In genomic region chr4:133488619-133489392, GRCm38 (mm10) we compare ENCODE assay signal across 1 mouse cellular context.
TF ChIP-seq lines count a peak whose summit lies in the region.

No protein-coding gene starts in this region.

TF ChIP-seq in MEL, 35 proteins besides CTCF, POLR2A, EP300 and RAD21:
- TF ChIP-seq NELFE (IDR thresholded peaks at IDR 0.05; ENCODE audit: low read depth, low read length) (no peak), USF1 (IDR thresholded peaks at IDR 0.05; ENCODE audit: low read depth, low read length) (peak; percentile 53; the same call in 1 of the 2 replicates)
TF ChIP-seq in MEL: peak in this region for 1.
